Mouse (Mus musculus) retina, postnatal 1 day (tissue): ENCODE measurements around the gene Pole3.
A peak's percentile ranks its signal among the peaks of the same experiment; 100 is the strongest.

Experiments used
- DNase-seq: peaks from one replicate; pipeline ENCODE4 v3.0.0-alpha.2; 2012

Pole3 gene

GRCm38 (mm10) chr4:62518416-62519121 lies 6.3 kb downstream of the Pole3 start:
- DNase-seq: peak; percentile 34

DNA sequence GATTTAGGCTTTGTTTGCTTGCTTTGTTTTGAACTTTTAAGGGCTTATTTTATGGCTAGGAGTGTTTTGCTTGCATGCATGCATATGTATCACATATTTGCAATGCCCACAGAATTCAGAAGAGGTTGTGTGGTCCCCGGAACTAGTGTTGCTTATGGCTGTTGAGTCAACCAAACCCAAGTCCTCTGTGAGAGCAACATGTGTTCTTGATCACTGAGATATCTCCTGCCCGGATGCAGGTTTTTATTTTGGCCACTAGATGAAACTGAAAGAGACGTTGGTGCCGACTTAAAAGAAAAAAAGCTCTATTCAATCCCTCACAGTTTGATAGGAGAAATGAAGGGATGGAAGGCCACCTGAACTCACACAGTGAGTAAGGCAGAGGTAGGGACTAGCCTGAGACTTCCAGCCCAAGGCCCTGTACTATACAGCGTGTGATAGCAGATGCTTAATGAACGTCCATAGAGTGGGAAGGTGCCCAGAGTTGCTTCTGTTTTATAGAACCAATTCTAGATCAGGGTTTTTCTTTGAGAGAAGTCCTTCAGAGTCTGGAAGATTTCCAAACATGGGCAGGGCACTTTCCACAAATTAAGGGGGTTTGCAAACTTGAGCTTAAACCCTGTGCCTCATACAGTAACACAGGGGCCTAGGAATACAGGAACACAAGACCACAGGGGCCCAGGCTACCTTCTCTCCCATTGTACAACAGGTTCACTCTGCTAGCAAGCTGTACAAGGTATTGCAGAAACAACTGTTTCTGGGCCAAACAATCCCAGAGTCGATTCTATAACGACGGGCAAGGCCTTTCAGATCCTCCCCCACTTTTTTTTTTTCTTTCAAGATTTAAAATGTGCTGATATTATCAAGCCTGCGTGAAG lies 7.1 kb downstream of the Pole3 start:
- no peak for DNase-seq

- no peak for DNase-seq
Observed at GRCm38 (mm10) chr4:62517046-62517445, 7.8 kb downstream of the Pole3 start.

DNA sequence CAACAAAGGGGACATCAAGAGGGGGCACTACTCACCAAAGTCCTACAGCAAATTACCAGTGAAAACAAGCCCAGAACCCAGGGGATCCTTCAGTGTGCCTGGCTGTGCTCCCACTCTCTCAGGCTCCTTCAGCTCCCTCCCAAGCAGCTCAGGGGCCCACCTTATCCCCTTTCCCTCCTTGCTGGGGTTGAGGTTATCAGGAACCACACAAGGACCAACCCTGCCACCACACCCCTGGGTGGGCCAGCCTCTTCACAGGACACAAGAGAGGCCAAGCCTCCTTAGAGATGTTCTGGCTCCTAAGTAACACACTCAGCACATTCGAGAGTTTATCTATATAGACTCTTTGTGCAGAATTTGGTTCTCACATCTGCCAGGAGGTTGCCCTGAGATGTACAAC lies 8.3 kb downstream of the Pole3 start:
- DNase-seq: no peak

GRCm38 (mm10) chr4:62516079-62516478 lies 8.8 kb downstream of the Pole3 start:
- no peak for DNase-seq

DNA sequence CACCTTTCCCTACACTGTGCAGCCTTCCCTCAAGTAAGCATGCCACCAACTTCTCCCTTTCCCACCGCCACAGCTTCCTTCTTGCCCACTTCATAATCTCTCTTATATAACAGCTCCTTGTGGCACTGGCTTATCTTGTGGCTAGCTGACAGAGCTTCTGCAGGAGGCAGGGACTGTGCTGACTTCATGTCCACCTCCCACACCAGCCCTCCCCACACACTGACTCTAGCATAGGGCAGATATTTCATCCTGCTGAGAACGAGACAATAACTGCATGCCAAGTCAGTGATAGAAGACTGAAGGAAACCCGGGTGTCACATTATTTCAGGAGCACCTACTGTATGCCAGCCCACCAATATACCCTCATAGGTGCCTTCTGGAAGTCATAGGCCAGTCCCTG lies 9.4 kb downstream of the Pole3 start:
- DNase-seq: no peak

GRCm38 (mm10) chr4:62514995-62515394 lies 9.9 kb downstream of the Pole3 start:
- DNase-seq: no peak

GRCm38 (mm10) chr4:62513998-62514506 lies 10.8 kb downstream of the Pole3 start:
- no peak for DNase-seq

DNA sequence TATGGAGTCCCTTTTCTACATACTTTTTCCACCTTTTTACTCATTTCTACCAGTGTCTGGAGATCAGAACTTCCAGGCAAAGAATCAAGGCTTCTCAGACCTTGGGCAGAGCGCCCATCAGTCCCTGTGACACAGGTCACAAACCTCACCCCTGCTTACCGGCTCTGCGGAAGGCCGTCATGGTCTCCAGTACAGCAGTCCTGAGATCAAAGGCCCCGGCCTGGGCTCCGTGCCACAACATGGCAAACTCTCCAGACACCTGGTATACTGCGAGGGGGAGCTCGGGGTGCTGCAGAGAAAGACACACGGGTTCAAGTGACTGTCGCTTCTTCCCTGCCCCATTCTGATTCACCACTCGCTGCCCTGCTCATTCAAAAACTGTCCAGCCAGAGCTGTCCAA lies 14.9 kb downstream of the Pole3 start:
- no peak for DNase-seq

- no peak for DNase-seq
Observed at GRCm38 (mm10) chr4:62508839-62509238, 16.0 kb downstream of the Pole3 start.

DNA sequence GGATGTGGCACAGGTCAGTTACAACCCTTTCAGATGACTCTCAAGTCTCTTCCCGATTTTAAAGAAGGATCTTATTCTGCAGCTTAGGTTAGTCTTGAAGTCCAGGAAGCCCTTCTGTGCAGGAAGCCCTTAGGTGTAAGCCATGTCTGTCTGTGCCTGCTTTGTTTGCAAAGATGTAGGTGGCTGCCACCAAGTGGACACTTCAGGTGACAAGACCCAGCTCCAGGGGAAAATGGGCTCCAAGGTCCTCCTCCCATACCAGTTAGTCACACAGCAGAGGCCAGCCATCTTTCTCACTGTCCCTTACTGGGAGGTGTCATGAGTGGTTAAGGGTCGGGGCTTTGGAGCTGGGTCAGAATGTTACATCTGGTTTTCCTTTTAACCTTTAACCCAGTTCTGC lies 18.1 kb downstream of the Pole3 start:
- peak; percentile 44 for DNase-seq

DNA sequence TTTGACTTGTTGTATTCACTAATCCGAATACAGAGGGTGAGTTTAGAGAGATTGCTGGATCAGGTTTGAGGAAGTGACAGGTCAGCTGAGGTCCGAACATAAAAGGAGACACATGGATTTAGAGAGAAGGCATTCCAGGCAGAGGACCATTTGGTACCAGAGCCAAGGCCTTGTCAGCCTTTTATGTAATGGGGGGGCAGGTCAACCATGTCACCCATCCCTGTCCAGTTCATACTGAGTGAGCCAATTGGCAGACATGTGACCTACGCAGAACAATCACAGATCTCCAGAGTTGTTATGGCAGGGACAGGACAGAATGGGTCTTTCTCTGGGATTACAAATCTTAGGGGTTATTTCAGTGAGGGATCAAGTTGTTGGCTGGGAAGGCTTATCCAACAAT lies 18.9 kb downstream of the Pole3 start:
- DNase-seq: no peak

DNA sequence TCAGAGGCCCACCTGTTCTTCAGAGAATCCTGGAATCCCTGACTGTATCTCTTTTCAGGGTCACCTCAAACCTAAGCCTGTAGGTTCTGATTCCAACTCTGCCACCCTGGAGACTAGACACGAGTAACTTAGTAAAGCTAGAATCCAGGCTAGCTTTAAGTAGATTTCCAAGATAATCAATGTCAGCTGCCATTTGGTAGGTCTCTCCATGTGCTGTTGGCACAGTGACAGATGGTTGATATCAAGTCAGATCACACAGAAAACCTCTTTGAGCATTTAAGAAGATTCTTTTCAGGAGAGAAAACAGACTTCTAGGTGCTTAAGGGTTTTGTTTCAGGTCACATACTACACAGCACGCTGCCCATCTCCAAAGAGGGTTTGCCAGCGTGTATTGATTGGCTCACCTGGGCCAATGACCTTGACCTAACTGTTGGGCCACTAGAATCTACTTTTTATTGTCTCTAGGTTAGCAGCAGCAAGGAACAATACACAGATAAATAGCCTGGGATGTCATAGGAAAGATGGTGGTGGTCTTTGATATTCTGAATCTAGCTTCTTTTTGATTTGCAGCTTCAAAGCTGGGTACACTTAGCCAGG lies 21.4 kb downstream of the Pole3 start, which contains the start of gene Hdhd3:
TSS of gene Hdhd3 (minus strand) at position 94 of the 597 bp plus-strand sequence.
- peak; percentile 42 for DNase-seq

DNA sequence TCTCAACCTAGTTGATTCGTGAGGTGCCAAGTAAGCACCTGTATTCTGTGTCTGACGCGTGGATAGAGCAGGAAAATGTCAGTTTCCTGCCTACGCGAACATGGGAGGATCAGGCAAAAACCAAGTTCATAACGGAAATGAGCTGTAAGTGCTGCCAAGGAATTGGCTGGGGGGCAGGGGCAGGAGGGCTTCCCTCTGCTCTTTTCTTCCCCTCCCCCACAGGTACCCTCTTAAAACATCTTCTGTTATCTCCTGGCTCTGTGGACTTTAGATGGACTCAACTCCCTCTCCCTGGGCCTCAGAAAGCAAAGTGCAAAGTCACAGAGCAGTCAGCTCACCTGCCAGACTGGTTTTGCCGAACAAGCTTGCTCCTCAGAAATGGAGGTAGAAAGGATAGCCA lies 21.9 kb downstream of the Pole3 start:
- no peak for DNase-seq

GRCm38 (mm10) chr4:62501964-62502732 lies 22.7 kb downstream of the Pole3 start:
- peak; percentile 94 for DNase-seq

DNA sequence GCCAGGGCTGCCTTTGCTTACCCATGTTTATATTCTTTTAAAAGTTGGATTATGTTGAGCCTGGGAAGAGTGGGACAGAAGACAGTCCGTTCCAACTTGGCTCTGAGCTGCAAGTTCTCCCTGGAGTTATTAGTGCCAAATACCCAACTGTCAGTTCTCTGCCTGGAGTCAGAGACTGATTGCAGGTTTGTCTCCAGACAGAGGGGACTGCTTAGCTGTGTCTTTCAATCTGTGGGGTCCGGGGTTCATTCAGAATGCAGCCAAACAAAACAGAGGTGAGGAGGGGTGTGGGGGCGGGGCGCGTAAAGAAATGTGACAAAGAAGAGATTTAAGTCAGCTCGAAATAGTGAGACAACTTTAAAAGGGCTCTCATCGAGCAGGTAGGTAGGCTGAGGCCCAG lies 23.3 kb downstream of the Pole3 start:
- no peak for DNase-seq

DNA sequence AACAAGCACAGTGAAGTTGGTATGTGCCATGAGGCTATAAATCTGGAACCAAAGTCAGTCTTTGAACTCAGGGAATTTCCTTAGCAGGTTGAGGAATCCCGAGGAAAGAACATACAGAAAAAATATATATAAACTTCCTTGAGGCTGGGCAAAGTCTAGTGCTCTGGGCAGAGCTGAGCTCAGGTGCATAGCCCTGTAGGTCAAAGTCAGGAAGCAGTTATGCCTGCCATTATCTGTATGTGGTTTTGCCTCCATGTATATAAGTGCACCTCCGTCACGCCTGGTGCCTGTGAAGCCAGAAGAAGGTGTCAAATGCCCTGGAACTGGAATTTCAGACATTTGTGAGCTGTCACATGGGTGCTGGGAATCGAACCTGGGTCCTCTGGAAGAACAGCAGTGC lies 24.1 kb downstream of the Pole3 start:
- DNase-seq: no peak

DNA sequence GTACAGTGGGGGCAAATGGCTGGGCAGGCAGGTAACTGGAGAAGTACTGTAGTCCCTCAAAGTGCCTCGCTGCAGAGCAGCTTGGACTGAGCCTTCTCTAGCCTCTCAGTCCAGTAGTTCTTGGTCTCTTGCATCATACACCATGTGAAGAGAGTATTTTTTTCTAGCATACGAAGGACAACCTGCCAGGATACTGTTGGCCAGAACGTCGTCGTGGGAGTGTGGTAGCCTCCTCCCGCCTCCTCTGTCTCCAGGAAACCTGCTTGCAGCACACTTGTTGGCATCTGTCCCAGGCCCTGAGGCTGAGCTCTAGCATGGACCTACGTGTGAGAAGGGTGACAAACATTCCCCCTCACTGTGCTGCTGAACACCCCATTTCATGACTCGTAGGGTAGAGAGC lies 28.1 kb downstream of the Pole3 start:
- no peak for DNase-seq

GRCm38 (mm10) chr4:62495946-62496345 lies 28.9 kb downstream of the Pole3 start:
- no peak for DNase-seq

DNA sequence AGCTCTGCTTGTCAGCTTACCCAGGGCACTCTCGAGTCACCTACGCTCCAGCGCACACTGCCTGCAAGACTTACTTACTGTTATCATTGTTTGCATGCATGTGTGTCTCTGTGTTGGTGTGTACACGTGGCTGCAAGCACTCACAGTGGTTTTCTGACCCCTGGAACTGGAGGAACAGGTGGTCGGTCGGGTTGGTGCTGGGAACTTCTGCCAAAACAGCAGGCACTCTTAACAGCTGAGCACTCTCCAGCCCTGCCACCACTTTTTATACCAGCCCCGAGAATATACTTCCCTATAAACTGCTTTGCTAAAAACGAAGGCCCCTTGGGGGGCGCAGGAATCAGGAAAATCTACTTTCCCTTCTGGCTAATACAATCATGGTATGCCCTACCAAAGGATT lies 30.6 kb downstream of the Pole3 start:
- DNase-seq: peak; percentile 20

- no peak for DNase-seq
Observed at GRCm38 (mm10) chr4:62492682-62493081, 32.2 kb downstream of the Pole3 start.

DNA sequence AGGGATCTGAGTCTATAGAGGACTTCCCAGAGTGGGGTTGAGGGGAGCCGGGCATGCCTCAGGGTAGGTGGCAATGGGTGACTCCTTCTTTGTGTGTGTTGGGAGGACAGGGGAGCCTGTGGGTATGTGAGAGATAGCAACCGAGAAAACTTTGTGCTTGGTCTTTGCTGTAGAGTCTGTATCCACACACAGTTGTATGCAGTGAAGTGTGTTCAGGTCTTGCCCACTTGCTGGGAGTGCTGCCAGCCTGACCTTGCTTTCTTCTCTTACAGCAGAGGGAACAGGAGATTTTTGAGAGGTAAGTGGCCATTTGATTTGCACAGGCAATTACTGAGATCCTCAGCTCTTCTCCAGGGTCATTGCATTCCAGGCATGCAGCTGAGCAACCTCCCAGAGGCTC lies 37.0 kb downstream of the Pole3 start:
- DNase-seq: no peak

GRCm38 (mm10) chr4:62487172-62487571 lies 37.7 kb downstream of the Pole3 start:
- DNase-seq: no peak
